Mouse (Mus musculus): ENCODE data around the gene Arf1. TPM values are rescaled to one million over a fixed set of nuclear protein-coding genes. Genes with fewer than 3 reads are reported as not detected.

Gene Arf1
- polyA plus RNA-seq (2012; ENCODE audit: low replicate concordance), result 137 and 178 TPM in 2 replicates

GRCm38 (mm10) chr11:59228122-59228953 lies at the start of gene Arf1:
Gene Arf1 (minus strand): TSS chr11:59228270.

GRCm38 (mm10) chr11:59208153-59208831 lies 19.8 kb downstream of the Arf1 start, which contains the start of gene 2310033P09Rik:
Gene 2310033P09Rik (plus strand): TSS chr11:59208321.

GRCm38 (mm10) chr11:59202081-59202995 lies 25.7 kb downstream of the Arf1 start, which contains the start of gene Mrpl55:
Gene Mrpl55 (plus strand): TSS chr11:59202486.

GRCm38 (mm10) chr11:59192059-59192386 lies 36.0 kb downstream of the Arf1 start, which contains the start of gene Guk1:
Gene Guk1 (minus strand): TSS chr11:59192212.

GRCm38 (mm10) chr11:59182864-59183331 lies 45.2 kb downstream of the Arf1 start, which contains the start of gene Gjc2:
Gene Gjc2 (minus strand): TSS chr11:59183213.

GRCm38 (mm10) chr11:59163255-59164236 lies 64.5 kb downstream of the Arf1 start, which contains the start of gene Iba57:
Gene Iba57 (minus strand): TSS chr11:59163739.

Other genes starting within 250 kb of the Arf1 start
- 0.85 and 0.96 TPM in 2 replicates for gene Obscn, start 91.9 kb downstream of the Arf1 start, polyA plus RNA-seq (2012; ENCODE audit: low replicate concordance)
- gene Iba57, start 64.5 kb downstream of the Arf1 start, polyA plus RNA-seq (2012; ENCODE audit: low replicate concordance), result 10.8 and 20.5 TPM in 2 replicates
- gene Gjc2, start 45.1 kb downstream of the Arf1 start, polyA plus RNA-seq (2012; ENCODE audit: low replicate concordance), result 0.08 TPM in 1 of 2 replicates, not detected in the other
- 24.9 and 34.1 TPM in 2 replicates for gene Guk1, start 36.1 kb downstream of the Arf1 start, polyA plus RNA-seq (2012; ENCODE audit: low replicate concordance)
- gene Mrpl55, start 25.8 kb downstream of the Arf1 start, polyA plus RNA-seq (2012; ENCODE audit: low replicate concordance), result 16.0 and 43.0 TPM in 2 replicates
- 31.8 and 32.5 TPM in 2 replicates for gene 2310033P09Rik, start 19.9 kb downstream of the Arf1 start, polyA plus RNA-seq (2012; ENCODE audit: low replicate concordance)
- gene Wnt3a, start 62.5 kb upstream of the Arf1 start, polyA plus RNA-seq (2012; ENCODE audit: low replicate concordance), result 0.06 TPM in 1 of 2 replicates, not detected in the other
- 0.05 TPM in 1 of 2 replicates, not detected in the other for gene Wnt9a, start 78.7 kb upstream of the Arf1 start, polyA plus RNA-seq (2012; ENCODE audit: low replicate concordance)
- not detected in 2 replicates for gene Prss38, start 147.4 kb upstream of the Arf1 start, polyA plus RNA-seq (2012; ENCODE audit: low replicate concordance)
- gene Jmjd4, start 221.8 kb upstream of the Arf1 start, polyA plus RNA-seq (2012; ENCODE audit: low replicate concordance), result 7.9 and 11.2 TPM in 2 replicates
- 0.78 and 2.8 TPM in 2 replicates for gene Snap47, start 222.9 kb upstream of the Arf1 start, polyA plus RNA-seq (2012; ENCODE audit: low replicate concordance)
- gene Zfp867, start 244.2 kb upstream of the Arf1 start, polyA plus RNA-seq (2012; ENCODE audit: low replicate concordance), result 0.07 and 0.11 TPM in 2 replicates